Mouse (Mus musculus) heart, postnatal 0 days (tissue): ENCODE measurements around the gene Oas1f. TPM values are rescaled to one million over a fixed set of nuclear protein-coding genes. Genes with fewer than 3 reads are reported as not detected.
A peak's percentile ranks its signal among the peaks of the same experiment; 100 is the strongest.

ENCODE experiments used
- ATAC-seq: fragments of 200-750 bp; cut with Nextera tagmentation; 2 replicates; pipeline ENCODE4 v1.8.0; 2017; ENCODE audit warnings: low read depth, moderate number of reproducible peaks, moderate library complexity; ENCODE audit not compliant: insufficient read depth
- DNase-seq: peaks from one replicate; pipeline ENCODE4 v3.0.0-alpha.2; 2016; ENCODE audit warnings: low spot score
- H3K27ac ChIP-seq: fragments of 300-500 bp; sonication (generic); 2 replicates; pipeline ENCODE4 v1.5.1; 2014; ENCODE audit warnings: low read depth, mild to moderate bottlenecking
- H3K27me3 ChIP-seq: fragments of 300-500 bp; sonication (generic); 2 replicates; pipeline ENCODE4 v1.6.1; 2014; ENCODE audit warnings: low read length, mixed read lengths; ENCODE audit not compliant: control insufficient read depth, insufficient read depth
- H3K36me3 ChIP-seq: fragments of 300-500 bp; sonication (generic); replicated peaks from 2 replicates; pipeline ENCODE4 v1.6.1; 2014; ENCODE audit warnings: low read length, mixed read lengths; ENCODE audit not compliant: control insufficient read depth, insufficient read depth
- H3K4me1 ChIP-seq: fragments of 300-500 bp; sonication (generic); 2 replicates; pipeline ENCODE4 v1.6.1; 2014; ENCODE audit warnings: antibody characterized with exemption; ENCODE audit not compliant: control insufficient read depth, insufficient read depth
- H3K4me2 ChIP-seq: fragments of 300-500 bp; sonication (generic); 2 replicates; pipeline ENCODE4 v1.6.1; 2014; ENCODE audit warnings: low read depth, mild to moderate bottlenecking, low read length, moderate library complexity
- H3K4me3 ChIP-seq: fragments of 300-500 bp; sonication (generic); 2 replicates; pipeline ENCODE4 v1.5.1; 2014; ENCODE audit warnings: low read depth, low read length
- H3K9ac ChIP-seq: fragments of 300-500 bp; sonication (generic); replicated peaks from 2 replicates; pipeline ENCODE4 v1.6.1; 2014; ENCODE audit warnings: low read depth, low read length, mixed read lengths
- H3K9me3 ChIP-seq: fragments of 300-500 bp; sonication (generic); replicated peaks from 2 replicates; pipeline ENCODE4 v1.6.1; 2016; ENCODE audit warnings: low read length; ENCODE audit not compliant: control insufficient read depth
- CTCF ChIP-seq: IDR thresholded peaks from 2 replicates; pipeline ENCODE4 v1.5.1; 2016; ENCODE audit warnings: antibody characterized with exemption, control low read depth, low read depth
- EP300 ChIP-seq: IDR thresholded peaks from 2 replicates; pipeline ENCODE4 v1.6.1; 2016; ENCODE audit warnings: antibody characterized with exemption, low read depth
- WGBS: fragments of 180-500 bp; shearing (Covaris S2); extraction: QIAGEN DNeasy Blood & Tissue Kit; methylation state at CpG from one replicate; pipeline ENCODE4 v1.1.7; 2014; 5-methylcytosine and 5-hydroxymethylcytosine counted together
- polyA plus RNA-seq: library from polyadenylated mRNA; unstranded; fragments of >200 nt; fragmentation: Nextera tagmentation; extraction: Ambion mirVana; gene quantifications from 2 replicates; pipeline ENCODE4 v1.2.1, GENCODE M21; 2015
- total RNA-seq: library from RNA; depleted of rRNA; stranded (reverse); fragments of >200 nt; gene quantifications from 2 replicates; pipeline ENCODE4 v1.2.3, GENCODE M21; 2014; ENCODE audit warnings: low replicate concordance

The Oas1f gene
- total and polyA plus RNA-seq, 2 experiments from 2014 or later, result not detected

DNA sequence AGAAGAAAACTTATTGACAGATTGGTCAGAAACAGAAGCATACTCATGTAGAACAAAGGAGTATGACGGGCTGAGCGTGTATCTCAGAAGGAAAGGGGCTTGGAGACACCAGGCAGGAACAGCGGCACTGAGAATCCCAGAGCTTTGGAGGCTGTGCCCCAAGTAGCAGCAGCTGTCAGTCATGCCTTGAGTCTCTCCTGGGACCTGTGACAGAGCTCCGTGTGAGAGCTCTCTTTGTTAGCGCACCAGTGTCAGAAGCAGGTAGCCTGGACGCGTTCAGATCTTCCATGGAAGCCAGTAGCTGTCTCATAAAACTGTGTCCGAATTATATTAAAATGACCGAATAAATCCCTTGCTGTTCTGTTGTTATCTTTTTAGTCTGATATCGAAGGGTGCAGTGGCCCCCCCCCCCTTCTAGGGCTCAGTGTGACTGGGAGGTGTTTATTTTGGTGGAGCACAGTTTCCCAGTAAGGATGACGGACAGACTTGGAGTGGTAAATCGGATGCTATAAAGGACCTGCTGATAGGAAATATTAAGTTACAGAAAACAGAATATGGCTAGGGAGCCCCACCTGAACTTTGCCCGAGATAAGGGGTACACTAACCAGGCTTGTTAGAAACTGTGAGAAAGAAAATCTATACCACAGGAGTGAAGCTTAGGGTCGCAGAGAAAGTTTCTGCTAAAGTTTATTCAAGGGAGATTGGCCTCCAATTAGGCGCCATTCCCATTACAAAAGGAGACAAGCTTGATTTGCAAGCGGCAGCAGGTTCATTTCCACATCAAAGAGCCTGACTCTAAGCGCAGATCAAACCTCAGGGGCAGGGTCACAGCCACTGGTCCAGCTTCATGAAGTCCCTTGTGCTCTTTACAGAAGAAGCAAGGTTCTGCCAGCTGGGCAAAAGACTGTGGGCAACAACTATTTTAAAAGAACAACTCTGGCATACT is 13.6 kb upstream of the Oas1f start:
- H3K27me3 ChIP-seq, result peaks cover 8% of the 10 kb centered on the region; the same call in 1 of the 2 replicates
- H3K27ac ChIP-seq, result no peak overlapping the region
- WGBS, result 17% methylated on average over 17 of the region's 17 CpGs
- no peak overlapping the region for H3K4me3 ChIP-seq
- H3K36me3 ChIP-seq, result no peaks in the 10 kb centered on the region
- DNase-seq (no peak), ATAC-seq (no peak)
- no peaks in the 10 kb centered on the region for H3K4me1 ChIP-seq
- TF ChIP-seq EP300 (no peak), CTCF (no peak)
- H3K9me3 ChIP-seq, result no peaks in the 10 kb centered on the region
- no peak overlapping the region for H3K4me2 ChIP-seq
- H3K9ac ChIP-seq, result no peak overlapping the region

GRCm38 (mm10) chr5:120836731-120837585 is 10.2 kb upstream of the Oas1f start:
- no peak overlapping the region for H3K4me3 ChIP-seq
- no peaks in the 10 kb centered on the region for H3K4me1 ChIP-seq
- no peaks in the 10 kb centered on the region for H3K9me3 ChIP-seq
- no peak for ATAC-seq
- TF ChIP-seq CTCF, result peak; percentile 58
- TF ChIP-seq EP300, result no peak
- no peak overlapping the region for H3K9ac ChIP-seq
- no peak overlapping the region for H3K27ac ChIP-seq
- WGBS, result 7% methylated on average over 8 of the region's 8 CpGs
- no peaks in the 10 kb centered on the region for H3K36me3 ChIP-seq
- no peak overlapping the region for H3K4me2 ChIP-seq
- H3K27me3 ChIP-seq, result peaks cover 8% of the 10 kb centered on the region; the same call in 1 of the 2 replicates
- DNase-seq, result peak; percentile 23

DNA sequence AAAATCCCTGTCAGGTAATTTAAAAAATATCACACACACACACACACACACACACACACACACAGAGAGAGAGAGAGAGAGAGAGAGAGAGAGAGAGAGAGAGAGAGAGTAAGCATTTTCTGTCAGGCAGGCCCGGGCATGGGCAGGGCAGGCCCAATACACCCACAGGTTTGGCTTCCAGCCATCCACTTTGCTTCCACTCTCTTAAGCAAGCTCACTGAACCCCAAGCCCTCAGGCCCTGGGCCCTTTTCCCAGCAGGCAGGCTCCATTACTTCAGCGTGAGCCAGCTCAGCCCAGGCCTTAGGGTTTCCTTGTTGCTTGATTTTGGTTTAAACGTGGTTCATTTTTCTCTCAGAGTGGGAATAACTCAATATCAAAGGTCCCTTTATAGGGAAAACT is 2.5 kb upstream of the Oas1f start:
- TF ChIP-seq CTCF, result no peak
- no peak for TF ChIP-seq EP300
- no peak overlapping the region for H3K4me2 ChIP-seq
- no peaks in the 10 kb centered on the region for H3K9me3 ChIP-seq
- H3K9ac ChIP-seq, result no peak overlapping the region
- H3K27me3 ChIP-seq, result 0 out of 2 replicates have a peak, but pooled peaks cover 5% of the 10 kb centered on the region
- WGBS, result 59% methylated on average over 3 of the region's 3 CpGs
- DNase-seq (peak; percentile 47), ATAC-seq (peak; percentile 51; the same call in 1 of the 2 replicates)
- 0 out of 2 replicates have a peak overlapping the region, but pooled peaks have one; percentile 38 for H3K27ac ChIP-seq
- no peaks in the 10 kb centered on the region for H3K4me1 ChIP-seq
- no peak overlapping the region for H3K4me3 ChIP-seq
- H3K36me3 ChIP-seq, result no peaks in the 10 kb centered on the region

- ATAC-seq (no peak), DNase-seq (no peak)
- WGBS, result 65% methylated on average over 3 of the region's 3 CpGs
- Histone ChIP-seq H3K4me1 (no peaks in the 10 kb centered on the region), H3K4me3 (no peak overlapping the region), H3K4me2 (no peak overlapping the region), H3K9ac (no peak overlapping the region), H3K27ac (no peak overlapping the region), H3K27me3 (no peaks in the 10 kb centered on the region), H3K36me3 (no peaks in the 10 kb centered on the region), H3K9me3 (peaks cover 6% of the 10 kb centered on the region; the same call in 1 of the 2 replicates)
- TF ChIP-seq EP300, result no peak
- peak; percentile 68 for TF ChIP-seq CTCF
Measured at GRCm38 (mm10) chr5:120849601-120850136, 2.5 kb downstream of the Oas1f start.

GRCm38 (mm10) chr5:120859241-120859640 is 12.1 kb downstream of the Oas1f start:
- no peak overlapping the region for H3K9ac ChIP-seq
- H3K27me3 ChIP-seq, result no peaks in the 10 kb centered on the region
- H3K27ac ChIP-seq, result no peak overlapping the region
- peaks cover 4% of the 10 kb centered on the region; the same call in 1 of the 2 replicates for H3K9me3 ChIP-seq
- H3K4me2 ChIP-seq, result no peak overlapping the region
- ATAC-seq (no peak), DNase-seq (no peak)
- WGBS, result 49% methylated on average over 2 of the region's 2 CpGs
- H3K36me3 ChIP-seq, result no peaks in the 10 kb centered on the region
- H3K4me3 ChIP-seq, result no peak overlapping the region
- no peaks in the 10 kb centered on the region for H3K4me1 ChIP-seq
- TF ChIP-seq CTCF (no peak), EP300 (no peak)
